Mouse (Mus musculus) MEL (cell line): ENCODE data around the gene Zbtb8os. TPM values are rescaled to one million over a fixed set of nuclear protein-coding genes. Genes with fewer than 3 reads are reported as not detected.
A peak's percentile ranks its signal among the peaks of the same experiment; 100 is the strongest.

ENCODE experiments used
- DNase-seq: peaks from one replicate; pipeline ENCODE4 v3.0.0; 2011; ENCODE audit warnings: low read depth, low spot score
- H3K27ac ChIP-seq: 2 replicates; pipeline ENCODE4 v1.5.1; 2012; ENCODE audit warnings: low read depth, mild to moderate bottlenecking, control low read depth, low read length, moderate library complexity; ENCODE audit not compliant: control insufficient read depth
- H3K27me3 ChIP-seq, 2 experiments: fragments of 150-350 bp in 1 of 2; sonication (generic) in 1 of 2; 2 replicates each; pipeline ENCODE4 v1.6.1; 2012; ENCODE audit warnings: low read length in 2 of 2, mild to moderate bottlenecking in 2 of 2, improper control_type of control experiment in 1 of 2, moderate library complexity in 1 of 2; ENCODE audit not compliant: insufficient read depth in 2 of 2, control insufficient read depth in 1 of 2
- H3K36me3 ChIP-seq, 2 experiments: 2 replicates each; pipeline ENCODE4 v1.6.1; 2012 to 2014; ENCODE audit warnings: low read length in 2 of 2, improper control_type of control experiment in 1 of 2, inconsistent platforms in 1 of 2, mild to moderate bottlenecking in 1 of 2; ENCODE audit not compliant: insufficient read depth in 2 of 2, control insufficient read depth in 1 of 2
- H3K4me1 ChIP-seq, 2 experiments: fragments of 150-350 bp in 1 of 2; sonication (generic) in 1 of 2; 2 replicates each; pipeline ENCODE4 v1.6.1; 2012; ENCODE audit warnings: low read length in 2 of 2, improper control_type of control experiment in 1 of 2, mild to moderate bottlenecking in 1 of 2; ENCODE audit not compliant: insufficient read depth in 2 of 2, control insufficient read depth in 1 of 2
- H3K4me3 ChIP-seq, 2 experiments: fragments of 150-350 bp in 1 of 2; sonication (generic) in 1 of 2; 2 replicates each; pipeline ENCODE4 v1.5.1; 2012; ENCODE audit warnings: low read depth in 2 of 2, low read length in 2 of 2, mild to moderate bottlenecking in 2 of 2, moderate library complexity in 2 of 2, control low read depth in 1 of 2, improper control_type of control experiment in 1 of 2; ENCODE audit not compliant: control insufficient read depth in 1 of 2, insufficient read depth in 1 of 2
- H3K79me2 ChIP-seq: 2 replicates; pipeline ENCODE4 v1.6.1; 2012; ENCODE audit warnings: mild to moderate bottlenecking, low read length, moderate library complexity; ENCODE audit not compliant: control insufficient read depth, poor library complexity, insufficient read depth
- H3K9ac ChIP-seq: 2 replicates; pipeline ENCODE4 v1.6.1; 2012; ENCODE audit warnings: low read depth, mild to moderate bottlenecking, control low read depth, low read length, moderate library complexity; ENCODE audit not compliant: control insufficient read depth, poor library complexity, severe bottlenecking
- H3K9me3 ChIP-seq: fragments of 150-350 bp; sonication (generic); replicated peaks from 2 replicates; pipeline ENCODE4 v1.6.1; 2012; ENCODE audit warnings: mild to moderate bottlenecking, low read length, improper control_type of control experiment, moderate library complexity; ENCODE audit not compliant: insufficient read depth
- CTCF ChIP-seq, 3 experiments: IDR thresholded peaks in 2 of 3; conservative IDR thresholded peaks in 1 of 3; 2 replicates each; pipeline ENCODE4 v1.5.1; 2011 to 2012; ENCODE audit warnings: low read length in 3 of 3, low read depth in 2 of 3, mild to moderate bottlenecking in 2 of 3, improper control_type of control experiment in 1 of 3, inconsistent platforms in 1 of 3, mixed read lengths in 1 of 3, moderate library complexity in 1 of 3; ENCODE audit not compliant: control insufficient read depth in 1 of 3, insufficient read depth in 1 of 3, poor library complexity in 1 of 3, severe bottlenecking in 1 of 3
- ELF1 ChIP-seq: IDR thresholded peaks from 2 replicates; pipeline ENCODE4 v1.6.1; 2014; ENCODE audit warnings: low read depth, mild to moderate bottlenecking, inconsistent platforms, low read length, improper control_type of control experiment, moderate library complexity
- EP300 ChIP-seq, 2 experiments: IDR thresholded peaks; 2 replicates each; pipeline ENCODE4 v1.6.1; 2011; ENCODE audit warnings: improper control_type of control experiment in 2 of 2, low read length in 2 of 2, low read depth in 1 of 2, mild to moderate bottlenecking in 1 of 2
- GATA1 ChIP-seq: IDR thresholded peaks from 2 replicates; pipeline ENCODE4 v1.6.1; 2011; ENCODE audit warnings: low read depth, low read length, improper control_type of control experiment
- JUND ChIP-seq: IDR thresholded peaks from 2 replicates; pipeline ENCODE4 v1.6.1; 2011; ENCODE audit warnings: low read depth, mild to moderate bottlenecking, improper control_type of control experiment, low read length
- MAZ ChIP-seq: IDR thresholded peaks from 2 replicates; pipeline ENCODE4 v1.6.1; 2012; ENCODE audit warnings: low read depth, mild to moderate bottlenecking, inconsistent platforms, low read length, improper control_type of control experiment
- MXI1 ChIP-seq: IDR thresholded peaks from 2 replicates; pipeline ENCODE4 v1.6.1; 2011; ENCODE audit warnings: mild to moderate bottlenecking, low read depth, low read length, improper control_type of control experiment
- MYB ChIP-seq: IDR thresholded peaks from 2 replicates; pipeline ENCODE4 v1.6.1; 2011; ENCODE audit warnings: mild to moderate bottlenecking, low read depth, low read length, improper control_type of control experiment
- NRF1 ChIP-seq: IDR thresholded peaks from 2 replicates; pipeline ENCODE4 v1.6.1; 2014; ENCODE audit warnings: low read depth, mild to moderate bottlenecking, inconsistent platforms, low read length, improper control_type of control experiment, moderate library complexity; ENCODE audit not compliant: poor library complexity, insufficient read depth, severe bottlenecking
- POLR2A ChIP-seq, 2 experiments: IDR thresholded peaks; 2 replicates each; pipeline ENCODE4 v1.6.1; 2011 to 2012; ENCODE audit warnings: low read length in 2 of 2, mild to moderate bottlenecking in 2 of 2, control low read depth in 1 of 2, improper control_type of control experiment in 1 of 2, low read depth in 1 of 2, moderate library complexity in 1 of 2; ENCODE audit not compliant: control insufficient read depth in 1 of 2, insufficient read depth in 1 of 2, poor library complexity in 1 of 2
- RAD21 ChIP-seq: IDR thresholded peaks from 2 replicates; pipeline ENCODE4 v1.6.1; 2011; ENCODE audit warnings: mild to moderate bottlenecking, low read depth, low read length, improper control_type of control experiment
- RCOR1 ChIP-seq: IDR thresholded peaks from 2 replicates; pipeline ENCODE4 v1.6.1; 2012; ENCODE audit warnings: low read depth, mild to moderate bottlenecking, inconsistent platforms, low read length, improper control_type of control experiment
- SIN3A ChIP-seq: IDR thresholded peaks from 2 replicates; pipeline ENCODE4 v1.6.1; 2012; ENCODE audit warnings: low read length, improper control_type of control experiment, inconsistent platforms
- TAL1 ChIP-seq: IDR thresholded peaks from 2 replicates; pipeline ENCODE4 v1.6.1; 2012; ENCODE audit warnings: mild to moderate bottlenecking, inconsistent platforms, low read length, moderate library complexity, mixed read lengths
- UBTF ChIP-seq: IDR thresholded peaks from 2 replicates; pipeline ENCODE4 v1.6.1; 2012; ENCODE audit warnings: low read depth, mild to moderate bottlenecking, inconsistent platforms, low read length, improper control_type of control experiment, moderate library complexity, borderline replicate concordance; ENCODE audit not compliant: insufficient read depth
- USF1 ChIP-seq: IDR thresholded peaks from 2 replicates; pipeline ENCODE4 v1.6.1; 2014; ENCODE audit warnings: low read depth, mild to moderate bottlenecking, inconsistent platforms, low read length, improper control_type of control experiment, moderate library complexity
- ZKSCAN1 ChIP-seq: IDR thresholded peaks from 2 replicates; pipeline ENCODE4 v1.6.1; 2012; ENCODE audit warnings: low read depth, mild to moderate bottlenecking, inconsistent platforms, low read length, improper control_type of control experiment, moderate library complexity
- ZNF384 ChIP-seq: IDR thresholded peaks from 2 replicates; pipeline ENCODE4 v1.6.1; 2012; ENCODE audit warnings: low read depth, mild to moderate bottlenecking, inconsistent platforms, low read length, improper control_type of control experiment
- polyA plus RNA-seq, 2 experiments: library from polyadenylated mRNA; stranded (reverse) in 1 of 2; unstranded in 1 of 2; fragments of >175 nt in 1 of 2; fragments of >200 nt in 1 of 2; gene quantifications; 2 replicates each; pipeline versions ENCODE4 v1.2.1 to v1.2.4; 2012; ENCODE audit warnings: low replicate concordance in 2 of 2, low read depth in 1 of 2; ENCODE audit not compliant: insufficient read length in 2 of 2, insufficient read depth in 1 of 2, missing spikeins in 1 of 2
- total RNA-seq: library from RNA; depleted of rRNA; stranded (reverse); fragments of 300-350 nt; gene quantifications from 2 replicates; pipeline ENCODE4 v1.2.3, GENCODE M21; 2012

Gene Zbtb8os
- total and polyA plus RNA-seq, 3 experiments, result 16.7 to 22.6 TPM; not detected in 1

- H3K4me1 ChIP-seq, result 0 out of 4 replicates have a peak, but pooled peaks cover 0 to 7% of the 10 kb centered on the region in 2 experiments
These were observed 45.8 kb upstream of the Zbtb8os start for GRCm38 (mm10) chr4:129289671-129290070.

GRCm38 (mm10) chr4:129292831-129293230 lies 42.7 kb upstream of the Zbtb8os start:
- TF ChIP-seq EP300 (IDR thresholded peaks at IDR 0.05; ENCODE audit: low read depth in 1 of 2, low read length in 2 of 2), result no peak
- TF ChIP-seq POLR2A (IDR thresholded peaks at IDR 0.05; ENCODE audit: control insufficient read depth in 1 of 2, insufficient read depth in 1 of 2, low read depth in 1 of 2, low read length in 2 of 2, poor library complexity in 1 of 2), result no peak
- no peak for TF ChIP-seq RCOR1
- no peak for TF ChIP-seq SIN3A
- H3K9me3 ChIP-seq, result no peaks in the 10 kb centered on the region
- no peaks in the 10 kb centered on the region for H3K79me2 ChIP-seq
- no peak overlapping the region for H3K4me3 ChIP-seq
- H3K27me3 ChIP-seq, result no peaks in the 10 kb centered on the region
- peak; percentile 67 for DNase-seq
- peaks cover 5 to 13% of the 10 kb centered on the region in 2 experiments; a peak in 3 of 4 replicates for H3K4me1 ChIP-seq
- H3K9ac ChIP-seq, result no peak overlapping the region
- no peak overlapping the region for H3K27ac ChIP-seq
- peaks cover 0 to 10% of the 10 kb centered on the region in 2 experiments; a peak in 2 of 4 replicates for H3K36me3 ChIP-seq

More at GRCm38 (mm10) chr4:129289671-129290070, 45.8 kb upstream of the Zbtb8os start:
- no peak for DNase-seq
- H3K4me3 ChIP-seq, result no peak overlapping the region
- H3K79me2 ChIP-seq, result no peaks in the 10 kb centered on the region; the same call in 1 of the 2 replicates
- H3K27me3 ChIP-seq, result peaks cover 6 to 10% of the 10 kb centered on the region in 2 experiments
- TF ChIP-seq UBTF, result no peak
- no peak for TF ChIP-seq ZKSCAN1
- no peak for TF ChIP-seq RCOR1
- no peak for TF ChIP-seq RAD21
- no peak for TF ChIP-seq USF1
- TF ChIP-seq TAL1, result no peak
- TF ChIP-seq MYB, result no peak
- TF ChIP-seq ELF1, result no peak
- no peak for TF ChIP-seq MXI1
- no peak for TF ChIP-seq CTCF (IDR thresholded peaks at IDR 0.05 in 2 of 3, conservative IDR thresholded peaks at IDR 0.05 in 1 of 3; ENCODE audit: control insufficient read depth in 1 of 3, insufficient read depth in 1 of 3, low read depth in 2 of 3, low read length in 3 of 3, poor library complexity in 1 of 3, severe bottlenecking in 1 of 3)
- TF ChIP-seq MAZ, result no peak
- no peak for TF ChIP-seq GATA1
- no peak for TF ChIP-seq NRF1
- no peak for TF ChIP-seq JUND
- TF ChIP-seq ZNF384, result no peak
- H3K9me3 ChIP-seq, result no peaks in the 10 kb centered on the region
- peaks cover 0 to 2% of the 10 kb centered on the region in 2 experiments; a peak in 1 of 4 replicates for H3K36me3 ChIP-seq
- no peak overlapping the region for H3K9ac ChIP-seq
- no peak overlapping the region for H3K27ac ChIP-seq
